Mouse (Mus musculus): ENCODE results near the gene Tnnt1. TPM values are rescaled to one million over a fixed set of nuclear protein-coding genes. Genes with fewer than 3 reads are reported as not detected.
A peak's percentile ranks its signal among the peaks of the same experiment; 100 is the strongest.

Tnnt1 gene
- polyA plus RNA-seq, 1 experiment from 2014 or later, result 23.0 TPM

DNA sequence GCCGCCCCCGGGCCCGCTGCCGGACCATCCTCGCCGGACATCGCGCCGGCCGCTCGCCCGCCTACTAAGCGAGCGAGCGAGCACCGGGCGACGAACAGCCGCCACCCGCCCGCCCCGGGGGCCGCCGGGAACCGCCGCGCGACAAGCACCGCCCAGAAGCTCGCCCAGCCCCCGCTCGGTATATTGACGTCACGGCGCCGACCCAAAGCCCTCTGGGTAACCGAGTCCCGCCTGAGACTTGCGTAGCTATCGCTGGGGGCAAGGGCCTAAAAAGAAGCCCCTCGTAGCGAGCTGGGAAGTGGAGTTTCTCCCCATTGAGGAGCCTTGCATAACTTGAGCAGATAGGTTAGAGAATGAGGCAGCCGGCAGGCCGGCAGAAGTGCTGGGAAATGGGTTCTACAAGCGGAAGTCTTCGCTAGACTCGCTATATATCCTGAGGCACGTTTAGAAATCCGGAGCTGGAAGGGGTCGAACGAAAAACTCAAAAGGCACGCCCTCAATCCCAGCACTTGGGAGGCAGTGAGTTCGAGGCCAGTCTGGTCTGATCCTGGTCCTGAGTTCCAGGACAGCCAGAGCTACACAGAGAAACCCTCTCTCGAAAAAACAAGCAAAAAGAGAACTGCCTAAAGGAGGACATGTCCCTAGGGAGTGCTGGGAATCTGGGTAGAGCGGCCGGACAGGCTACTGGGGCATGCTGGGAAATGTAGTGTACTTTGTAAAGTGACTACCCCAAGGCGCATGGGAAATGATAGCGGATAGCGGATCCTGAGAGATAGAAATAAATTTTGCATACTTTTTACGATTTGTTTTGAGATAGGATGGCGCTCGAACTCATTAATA, 14.4 kb downstream of the Tnnt1 start, which contains the start of gene Ppp1r12c:
Gene Ppp1r12c, minus strand, starts transcription at position 123 of the 840 bp plus-strand sequence.
- Histone ChIP-seq H3K4me1 (ENCODE audit: control insufficient read depth, insufficient read depth, low read length) (peaks cover 35% of the 10 kb centered on the region), H3K27me3 (replicated peaks; ENCODE audit: control insufficient read depth, insufficient read depth, low read length) (no peaks in the 10 kb centered on the region), H3K4me3 (ENCODE audit: low read length) (peak within 1 kb of the TSS; percentile 87), H3K36me3 (ENCODE audit: control insufficient read depth, insufficient read depth, low read length) (no peaks in the 10 kb centered on the region), H3K4me2 (ENCODE audit: low read depth, low read length) (peak within 1 kb of the TSS; percentile 76), H3K9ac (ENCODE audit: low read depth, low read length) (peak within 1 kb of the TSS; percentile 83), H3K27ac (ENCODE audit: low read length) (peak within 1 kb of the TSS; percentile 97), H3K9me3 (ENCODE audit: control insufficient read depth, low read length) (no peaks in the 10 kb centered on the region)
- under 1% methylated on average over 62 of the region's 62 CpGs for WGBS
- ATAC-seq, result peak; percentile 93

DNA sequence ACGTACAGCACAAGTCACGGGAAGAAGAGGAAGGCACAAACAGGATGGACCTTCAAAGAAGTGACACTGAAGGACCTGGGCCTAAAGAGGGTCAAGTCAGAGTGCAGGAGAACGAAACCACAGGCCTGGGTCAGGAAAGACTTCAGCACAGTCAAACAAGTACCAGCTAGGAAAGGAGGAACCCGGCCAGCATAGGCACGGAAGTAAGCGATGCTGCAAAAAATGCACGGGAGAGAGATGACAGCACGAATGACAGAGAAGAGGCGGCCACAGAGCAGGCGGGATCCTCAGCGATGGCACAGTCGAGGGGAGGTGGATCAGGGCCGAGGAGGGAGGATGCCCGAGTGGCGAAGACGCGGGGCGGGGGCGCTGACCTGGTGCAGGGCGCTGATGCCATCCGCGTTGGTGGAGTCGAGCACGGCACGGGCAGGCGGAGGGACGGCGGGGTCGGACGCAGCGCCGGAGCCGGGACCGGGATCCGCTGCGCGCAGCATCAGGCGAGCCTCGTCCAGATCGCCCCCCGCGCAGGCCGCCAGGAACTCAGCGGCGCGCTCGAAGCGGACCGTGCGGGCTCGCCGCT, 15.2 kb downstream of the Tnnt1 start:
- Histone ChIP-seq H3K4me3 (ENCODE audit: low read length) (peak overlapping the region; percentile 87), H3K4me2 (ENCODE audit: low read depth, low read length) (peak overlapping the region; percentile 76), H3K27ac (ENCODE audit: low read length) (peak overlapping the region; percentile 97), H3K27me3 (replicated peaks; ENCODE audit: control insufficient read depth, insufficient read depth, low read length) (no peaks in the 10 kb centered on the region), H3K9ac (ENCODE audit: low read depth, low read length) (peak overlapping the region; percentile 83), H3K36me3 (ENCODE audit: control insufficient read depth, insufficient read depth, low read length) (no peaks in the 10 kb centered on the region), H3K4me1 (ENCODE audit: control insufficient read depth, insufficient read depth, low read length) (peaks cover 35% of the 10 kb centered on the region), H3K9me3 (ENCODE audit: control insufficient read depth, low read length) (no peaks in the 10 kb centered on the region)
- peak; percentile 32 for ATAC-seq
- WGBS, result under 1% methylated on average over 51 of the region's 52 CpGs

DNA sequence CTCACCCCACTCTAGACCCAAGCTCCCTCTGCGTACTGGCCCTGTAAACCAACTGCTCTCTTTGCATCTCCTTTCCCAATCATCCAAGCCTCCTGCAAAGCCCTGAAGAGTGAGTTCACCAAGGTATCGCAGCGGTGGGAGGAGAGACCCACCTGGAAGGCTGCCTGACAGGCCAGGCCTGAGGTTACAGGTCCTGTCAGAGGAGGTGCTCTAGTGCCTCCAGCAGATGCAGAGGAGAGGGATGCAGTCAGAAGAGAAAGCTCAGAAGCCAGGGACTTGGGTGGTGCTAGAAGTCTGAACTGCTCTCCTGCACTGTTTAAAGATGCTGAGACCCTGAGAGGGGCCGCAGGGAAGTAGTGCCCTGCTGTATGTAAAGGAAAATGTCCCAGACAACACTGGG, 17.1 kb downstream of the Tnnt1 start:
- no peak for ATAC-seq
- H3K4me2 ChIP-seq (ENCODE audit: low read depth, low read length), result peak overlapping the region; percentile 76
- peak overlapping the region; percentile 35 for H3K27ac ChIP-seq (ENCODE audit: low read length)
- no peaks in the 10 kb centered on the region for H3K27me3 ChIP-seq (replicated peaks; ENCODE audit: control insufficient read depth, insufficient read depth, low read length)
- WGBS, result 87% methylated on average over 4 of the region's 4 CpGs
- H3K36me3 ChIP-seq (ENCODE audit: control insufficient read depth, insufficient read depth, low read length), result no peaks in the 10 kb centered on the region
- H3K4me3 ChIP-seq (ENCODE audit: low read length), result peak overlapping the region; percentile 87
- no peaks in the 10 kb centered on the region for H3K9me3 ChIP-seq (ENCODE audit: control insufficient read depth, low read length)
- peaks cover 35% of the 10 kb centered on the region for H3K4me1 ChIP-seq (ENCODE audit: control insufficient read depth, insufficient read depth, low read length)
- peak overlapping the region; percentile 83 for H3K9ac ChIP-seq (ENCODE audit: low read depth, low read length)

DNA sequence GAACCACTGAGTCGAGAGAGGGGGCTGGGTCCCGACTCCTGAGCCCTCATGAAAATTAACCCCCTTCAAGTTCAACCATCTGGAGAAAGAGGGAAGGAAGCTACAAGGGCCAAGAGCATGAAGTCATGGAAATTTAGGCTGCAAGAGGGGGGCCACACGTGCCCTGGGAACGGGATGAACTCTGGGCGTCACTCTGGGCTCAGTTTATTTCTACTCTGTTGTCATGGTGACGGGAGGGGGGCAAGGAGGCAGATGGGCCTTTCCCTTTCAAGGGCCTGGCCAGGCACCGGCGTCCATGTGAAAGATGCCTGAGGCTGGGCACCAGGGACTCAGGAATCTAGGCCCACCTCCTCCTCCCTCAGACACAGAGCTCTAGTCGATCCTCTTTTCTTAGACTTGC, 17.9 kb downstream of the Tnnt1 start:
- Histone ChIP-seq H3K4me2 (ENCODE audit: low read depth, low read length) (peak overlapping the region; percentile 32), H3K9ac (ENCODE audit: low read depth, low read length) (peak overlapping the region; percentile 52), H3K27me3 (replicated peaks; ENCODE audit: control insufficient read depth, insufficient read depth, low read length) (no peaks in the 10 kb centered on the region), H3K27ac (ENCODE audit: low read length) (peak overlapping the region; percentile 43), H3K9me3 (ENCODE audit: control insufficient read depth, low read length) (no peaks in the 10 kb centered on the region), H3K36me3 (ENCODE audit: control insufficient read depth, insufficient read depth, low read length) (no peaks in the 10 kb centered on the region), H3K4me1 (ENCODE audit: control insufficient read depth, insufficient read depth, low read length) (peaks cover 36% of the 10 kb centered on the region), H3K4me3 (ENCODE audit: low read length) (peak overlapping the region; percentile 13; the same call in 1 of the 2 replicates)
- WGBS, result 22% methylated on average over 9 of the region's 9 CpGs
- peak; percentile 11 for ATAC-seq

DNA sequence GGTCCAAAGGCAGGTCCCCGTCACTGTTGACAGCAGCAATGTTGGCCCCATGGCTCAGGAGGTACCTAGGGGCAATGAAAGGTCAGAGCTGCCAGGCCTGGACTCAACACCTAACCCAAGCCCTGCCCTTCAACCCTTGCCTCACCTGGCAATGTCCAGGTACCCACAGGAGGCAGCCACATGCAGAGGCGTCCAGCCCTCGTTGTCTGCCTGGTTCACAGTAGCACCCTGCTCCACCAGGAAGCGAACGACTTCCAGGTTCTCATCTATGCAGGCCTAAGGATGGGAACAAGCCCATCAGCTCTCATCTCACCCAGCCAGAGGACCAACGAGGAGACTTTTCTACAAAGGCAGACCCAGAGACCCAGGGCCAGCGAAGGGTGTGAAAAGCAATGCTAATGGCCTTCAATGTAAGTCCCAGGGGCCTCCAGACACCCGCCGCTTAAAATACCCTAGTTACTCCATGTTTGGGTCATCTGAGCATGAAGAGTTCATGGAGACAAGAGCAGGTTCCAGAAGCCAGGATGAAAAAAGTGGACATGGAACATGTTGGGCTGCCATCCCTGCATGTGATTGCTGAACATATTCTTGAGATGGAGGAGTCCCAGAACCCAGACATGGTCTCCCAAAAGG, 18.8 kb downstream of the Tnnt1 start:
- H3K27me3 ChIP-seq (replicated peaks; ENCODE audit: control insufficient read depth, insufficient read depth, low read length), result no peaks in the 10 kb centered on the region
- peaks cover 44% of the 10 kb centered on the region for H3K4me1 ChIP-seq (ENCODE audit: control insufficient read depth, insufficient read depth, low read length)
- peak overlapping the region; percentile 32 for H3K4me2 ChIP-seq (ENCODE audit: low read depth, low read length)
- no peaks in the 10 kb centered on the region for H3K36me3 ChIP-seq (ENCODE audit: control insufficient read depth, insufficient read depth, low read length)
- 0 out of 2 replicates have a peak overlapping the region, but pooled peaks have one; percentile 43 for H3K27ac ChIP-seq (ENCODE audit: low read length)
- 96% methylated on average over 9 of the region's 9 CpGs for WGBS
- H3K9me3 ChIP-seq (ENCODE audit: control insufficient read depth, low read length), result no peaks in the 10 kb centered on the region
- H3K9ac ChIP-seq (ENCODE audit: low read depth, low read length), result no peak overlapping the region
- ATAC-seq, result no peak
- no peak overlapping the region for H3K4me3 ChIP-seq (ENCODE audit: low read length)

DNA sequence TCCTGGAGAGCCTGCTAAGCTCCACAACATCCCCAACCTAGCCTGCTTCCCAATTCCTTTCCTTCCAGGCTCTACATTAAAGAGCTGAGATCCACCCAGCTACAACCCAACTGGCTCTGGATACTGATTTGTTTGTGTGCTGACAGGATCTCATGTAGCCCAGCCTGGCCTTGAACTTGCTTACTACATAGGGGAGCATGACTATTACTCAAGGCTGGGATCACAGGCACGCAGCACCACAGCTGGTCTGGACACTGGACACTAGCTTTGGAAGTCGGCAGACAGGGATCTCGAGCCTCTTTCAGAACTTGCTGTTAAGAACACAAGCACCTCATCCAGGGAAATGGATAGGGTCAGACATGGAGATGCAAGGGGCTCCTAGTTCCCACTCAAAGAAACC, 19.7 kb downstream of the Tnnt1 start:
- no peaks in the 10 kb centered on the region for H3K9me3 ChIP-seq (ENCODE audit: control insufficient read depth, low read length)
- H3K4me2 ChIP-seq (ENCODE audit: low read depth, low read length), result no peak overlapping the region
- H3K27me3 ChIP-seq (replicated peaks; ENCODE audit: control insufficient read depth, insufficient read depth, low read length), result no peaks in the 10 kb centered on the region
- no peak overlapping the region for H3K4me3 ChIP-seq (ENCODE audit: low read length)
- no peaks in the 10 kb centered on the region for H3K36me3 ChIP-seq (ENCODE audit: control insufficient read depth, insufficient read depth, low read length)
- no peak overlapping the region for H3K27ac ChIP-seq (ENCODE audit: low read length)
- no peak for ATAC-seq
- WGBS, result 94% methylated on average over 3 of the region's 3 CpGs
- H3K9ac ChIP-seq (ENCODE audit: low read depth, low read length), result no peak overlapping the region
- peaks cover 42% of the 10 kb centered on the region for H3K4me1 ChIP-seq (ENCODE audit: control insufficient read depth, insufficient read depth, low read length)

DNA sequence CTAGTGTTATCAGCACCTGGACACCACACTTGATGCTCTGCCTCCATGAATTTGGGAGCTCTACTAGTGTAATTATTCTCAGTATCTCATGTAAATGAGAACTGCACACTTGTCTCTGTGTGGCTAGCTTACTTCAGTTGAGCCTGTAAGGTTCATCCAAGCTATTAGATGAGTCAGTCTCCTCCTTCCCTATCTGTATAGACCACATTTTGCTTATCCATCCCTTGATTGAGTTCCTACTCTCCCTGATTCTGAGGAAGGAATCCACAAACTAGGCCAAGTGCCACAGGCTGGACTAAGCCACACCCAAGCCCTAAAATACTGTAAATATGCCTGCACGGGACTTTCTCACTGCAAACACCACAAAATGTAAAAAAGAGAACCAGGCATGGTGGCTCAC, 22.2 kb downstream of the Tnnt1 start:
- no peaks in the 10 kb centered on the region for H3K27me3 ChIP-seq (replicated peaks; ENCODE audit: control insufficient read depth, insufficient read depth, low read length)
- no peak overlapping the region for H3K4me3 ChIP-seq (ENCODE audit: low read length)
- H3K27ac ChIP-seq (ENCODE audit: low read length), result no peak overlapping the region
- H3K4me1 ChIP-seq (ENCODE audit: control insufficient read depth, insufficient read depth, low read length), result peaks cover 27% of the 10 kb centered on the region
- WGBS, result 59% methylated on average over 1 of the region's 1 CpGs
- H3K9ac ChIP-seq (ENCODE audit: low read depth, low read length), result no peak overlapping the region
- H3K36me3 ChIP-seq (ENCODE audit: control insufficient read depth, insufficient read depth, low read length), result 0 out of 2 replicates have a peak, but pooled peaks cover 3% of the 10 kb centered on the region
- no peak overlapping the region for H3K4me2 ChIP-seq (ENCODE audit: low read depth, low read length)
- no peaks in the 10 kb centered on the region for H3K9me3 ChIP-seq (ENCODE audit: control insufficient read depth, low read length)
- no peak for ATAC-seq

DNA sequence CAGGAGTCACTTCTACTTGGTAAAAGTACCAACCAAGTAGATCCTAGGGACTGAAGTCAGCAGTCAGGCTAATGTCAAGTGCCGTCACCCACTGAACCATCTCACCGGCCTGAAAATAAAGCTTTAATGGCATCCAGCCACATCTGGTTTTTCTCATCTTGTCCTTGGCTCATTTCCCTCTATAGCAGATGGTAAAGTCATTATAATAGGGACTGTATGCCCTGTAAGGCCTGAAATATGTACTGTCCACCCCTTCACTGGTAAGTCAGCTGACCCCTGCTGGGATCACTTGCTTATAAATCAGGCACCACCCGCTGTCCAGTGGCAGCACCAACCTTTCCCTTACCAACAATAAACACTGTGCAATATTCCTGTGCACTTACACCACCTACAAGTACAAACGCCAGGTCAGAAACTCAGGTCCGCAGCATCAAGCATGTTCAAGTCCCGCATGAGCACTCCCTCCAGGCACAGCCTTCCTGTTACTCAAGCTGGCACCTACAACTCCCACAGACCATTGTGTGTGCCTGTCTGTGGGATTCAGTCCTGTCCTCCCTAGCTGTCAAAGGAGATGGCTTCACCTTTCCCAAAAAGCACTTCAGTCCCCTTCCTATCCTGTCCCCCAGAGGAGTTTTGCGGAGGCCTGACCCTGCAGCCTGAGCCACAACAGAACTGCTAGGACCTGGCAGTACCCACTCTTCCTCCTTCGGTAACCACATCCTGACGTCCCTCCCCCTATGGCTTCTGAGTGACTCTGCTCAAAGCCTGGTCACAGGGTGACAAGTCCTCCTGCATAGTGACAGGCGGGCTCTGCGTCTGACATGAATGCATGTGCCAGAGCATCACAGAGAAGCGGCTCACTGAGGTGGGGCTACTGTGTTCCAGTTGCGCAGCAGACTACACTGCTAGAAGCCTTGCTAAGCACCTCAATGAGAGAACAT, 23.6 kb downstream of the Tnnt1 start:
- 76% methylated on average over 13 of the region's 13 CpGs for WGBS

More for the DNA sequence above, 23.6 kb downstream of the Tnnt1 start:
- Histone ChIP-seq H3K36me3 (ENCODE audit: control insufficient read depth, insufficient read depth, low read length) (0 out of 2 replicates have a peak, but pooled peaks cover 3% of the 10 kb centered on the region), H3K9ac (ENCODE audit: low read depth, low read length) (no peak overlapping the region), H3K27me3 (replicated peaks; ENCODE audit: control insufficient read depth, insufficient read depth, low read length) (no peaks in the 10 kb centered on the region), H3K9me3 (ENCODE audit: control insufficient read depth, low read length) (no peaks in the 10 kb centered on the region), H3K4me3 (ENCODE audit: low read length) (no peak overlapping the region), H3K4me2 (ENCODE audit: low read depth, low read length) (no peak overlapping the region), H3K4me1 (ENCODE audit: control insufficient read depth, insufficient read depth, low read length) (peaks cover 12% of the 10 kb centered on the region), H3K27ac (ENCODE audit: low read length) (0 out of 2 replicates have a peak overlapping the region, but pooled peaks have one; percentile 34)
- no peak for ATAC-seq

Measured in intestine, embryonic 16.5 days (tissue).